ENCODE assay signal across 18 mouse cellular contexts in the genomic region with DNA sequence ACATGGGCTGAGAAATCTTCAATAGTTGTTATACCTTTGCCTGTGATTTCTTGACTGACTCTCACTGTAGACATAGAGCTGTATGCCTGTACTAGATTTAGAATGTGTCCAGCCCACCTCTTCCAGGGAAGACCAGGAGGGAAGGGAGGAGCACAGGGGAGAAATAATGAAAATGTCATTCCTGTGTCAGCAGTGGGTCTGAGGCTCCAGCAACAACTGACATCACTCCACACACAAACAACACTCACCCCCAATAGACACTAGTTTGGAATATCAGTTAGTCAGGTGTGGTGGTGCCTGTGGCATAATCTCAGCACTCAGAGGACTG.
DNase-seq lines count a peak whose midpoint lies in the region; ATAC-seq and TF ChIP-seq lines count a peak whose summit lies in the region.
"Had no signal": no experiment of that assay in that cellular context is flagged by ENCODE, and none has a peak within 500 bp of the region (broad histone marks: within the 10 kb centered on the region; RNA-seq: fewer than 3 reads in every experiment).

No protein-coding gene starts in this region.

- H3K27ac ChIP-seq in layer of hippocampus, adult 2 months: peak overlapping the region; percentile 83
- H3K27ac ChIP-seq in forebrain, postnatal 0 days (ENCODE audit: low read depth, low read length): peak overlapping the region; percentile 17; the same call in 1 of the 2 replicates
- H3K27ac ChIP-seq in hindbrain, postnatal 0 days: peak overlapping the region; percentile 41; the same call in 1 of the 2 replicates
- H3K27ac ChIP-seq in neural tube, embryonic 13.5 days (replicated peaks): peak overlapping the region; percentile 59
- no peak overlapping the region for H3K27ac ChIP-seq in gastrocnemius, adult 2 months
- H3K27ac ChIP-seq: embryonic facial prominence, embryonic 10.5 days; limb, embryonic 15.5 days had no signal

- H3K27me3 ChIP-seq in forebrain, postnatal 0 days (ENCODE audit: insufficient read depth, low read length): no peaks in the 10 kb centered on the region
- no peaks in the 10 kb centered on the region for H3K27me3 ChIP-seq in hindbrain, postnatal 0 days (ENCODE audit: insufficient read depth, low read length)
- H3K27me3 ChIP-seq in neural tube, embryonic 13.5 days: no peaks in the 10 kb centered on the region
- H3K27me3 ChIP-seq: limb, embryonic 15.5 days had no signal

- intact Hi-C loops in gastrocnemius, adult 2 months (cut with DNase I): no loop called here

- no peak overlapping the region for H3K9ac ChIP-seq in forebrain, postnatal 0 days
- H3K9ac ChIP-seq in hindbrain, postnatal 0 days (replicated peaks; ENCODE audit: low read length): no peak overlapping the region
- no peak overlapping the region for H3K9ac ChIP-seq in neural tube, embryonic 13.5 days
- H3K9ac ChIP-seq: limb, embryonic 15.5 days had no signal

- H3K9me3 ChIP-seq in forebrain, postnatal 0 days (ENCODE audit: low read length): no peaks in the 10 kb centered on the region
- 0 out of 2 replicates have a peak, but pooled peaks cover 5% of the 10 kb centered on the region for H3K9me3 ChIP-seq in hindbrain, postnatal 0 days (ENCODE audit: low read length)
- no peaks in the 10 kb centered on the region; the same call in 1 of the 2 replicates for H3K9me3 ChIP-seq in neural tube, embryonic 13.5 days
- H3K9me3 ChIP-seq: embryonic facial prominence, embryonic 10.5 days; limb, embryonic 15.5 days had no signal

- no peaks in the 10 kb centered on the region for H3K36me3 ChIP-seq in forebrain, postnatal 0 days (ENCODE audit: insufficient read depth)
- H3K36me3 ChIP-seq in hindbrain, postnatal 0 days (ENCODE audit: insufficient read depth, low read length): no peaks in the 10 kb centered on the region
- no peaks in the 10 kb centered on the region for H3K36me3 ChIP-seq in neural tube, embryonic 13.5 days
- H3K36me3 ChIP-seq: embryonic facial prominence, embryonic 10.5 days; limb, embryonic 15.5 days had no signal

- DNase-seq in layer of hippocampus, adult 2 months (ENCODE audit: low spot score in 2 of 2): no peak
- DNase-seq in layer of hippocampus, postnatal 36 days: no peak
- no peak for DNase-seq in forebrain, postnatal 0 days
- no peak for DNase-seq in hindbrain, postnatal 0 days (ENCODE audit: low spot score)
- DNase-seq in lung, postnatal 14 days: no peak
- DNase-seq in gastrocnemius, adult 2 months: no peak
- DNase-seq in cerebellum, postnatal 10 days: no peak
- DNase-seq: adrenal gland, adult 8-10 months; cerebellum, adult 11 months; cerebellum, postnatal 25 days; kidney, adult 18-20 months; kidney, postnatal 14 days; lung, postnatal 10 days; spleen, adult 18-20 months; thymus, adult 18-20 months had no signal

- H3K4me1 ChIP-seq in forebrain, postnatal 0 days (ENCODE audit: insufficient read depth): peaks cover 21% of the 10 kb centered on the region
- H3K4me1 ChIP-seq in hindbrain, postnatal 0 days (ENCODE audit: insufficient read depth, low read length): peaks cover 22% of the 10 kb centered on the region
- H3K4me1 ChIP-seq in neural tube, embryonic 13.5 days (replicated peaks): peaks cover 24% of the 10 kb centered on the region
- H3K4me1 ChIP-seq: limb, embryonic 15.5 days had no signal

- no peak for TF ChIP-seq CTCF in layer of hippocampus, adult 2 months (conservative IDR thresholded peaks at IDR 0.05)
- TF ChIP-seq CTCF in forebrain, postnatal 0 days (IDR thresholded peaks at IDR 0.05; ENCODE audit: low read depth): no peak
- no peak for TF ChIP-seq CTCF in hindbrain, postnatal 0 days (IDR thresholded peaks at IDR 0.05; ENCODE audit: low read depth)
- TF ChIP-seq CTCF in gastrocnemius, adult 2 months (IDR thresholded peaks at IDR 0.05): no peak

- no peak for ATAC-seq in forebrain, postnatal 0 days
- ATAC-seq in hindbrain, postnatal 0 days: peak; percentile 30; the same call in 1 of the 2 replicates
- ATAC-seq in neural tube, embryonic 13.5 days (ENCODE audit: low read depth): peak; percentile 45; the same call in 1 of the 2 replicates

- H3K4me3 ChIP-seq in layer of hippocampus, adult 2 months: no peak overlapping the region
- no peak overlapping the region for H3K4me3 ChIP-seq in forebrain, postnatal 0 days (ENCODE audit: low read depth, low read length)
- H3K4me3 ChIP-seq in hindbrain, postnatal 0 days (ENCODE audit: low read length): no peak overlapping the region
- no peak overlapping the region for H3K4me3 ChIP-seq in neural tube, embryonic 13.5 days
- H3K4me3 ChIP-seq in gastrocnemius, adult 2 months: no peak overlapping the region
- H3K4me3 ChIP-seq: embryonic facial prominence, embryonic 10.5 days; limb, embryonic 15.5 days had no signal

- H3K4me2 ChIP-seq in forebrain, postnatal 0 days (ENCODE audit: low read depth): no peak overlapping the region
- H3K4me2 ChIP-seq in hindbrain, postnatal 0 days (ENCODE audit: low read depth, low read length): no peak overlapping the region
- H3K4me2 ChIP-seq in neural tube, embryonic 13.5 days: no peak overlapping the region
- H3K4me2 ChIP-seq: limb, embryonic 15.5 days had no signal
